Mouse (Mus musculus): ENCODE measurements around the gene Ptger1. TPM values are rescaled to one million over a fixed set of nuclear protein-coding genes. Genes with fewer than 3 reads are reported as not detected.

Gene Ptger1
- polyA plus RNA-seq, 1 experiment from 2014 or later = 1.8 TPM

- peak overlapping the region; percentile 89 for H3K27ac ChIP-seq
- H3K27me3 ChIP-seq (ENCODE audit: control insufficient read depth, insufficient read depth, low read length) = no peaks in the 10 kb centered on the region
- H3K4me2 ChIP-seq (replicated peaks) = peak overlapping the region; percentile 73
- peaks cover 11% of the 10 kb centered on the region for H3K4me1 ChIP-seq (replicated peaks; ENCODE audit: control insufficient read depth, insufficient read depth, low read length)
- peaks cover 17% of the 10 kb centered on the region for H3K36me3 ChIP-seq (replicated peaks; ENCODE audit: control insufficient read depth, insufficient read depth)
- DNase-seq (ENCODE audit: low spot score) (no peak), ATAC-seq (ENCODE audit: low FRiP score) (no peak)
- H3K9ac ChIP-seq = peak overlapping the region; percentile 75
- peak overlapping the region; percentile 72 for H3K4me3 ChIP-seq (replicated peaks; ENCODE audit: low read length)
- WGBS = under 1% methylated on average over 17 of the region's 17 CpGs
- no peaks in the 10 kb centered on the region for H3K9me3 ChIP-seq (ENCODE audit: control insufficient read depth, low read length)
These were observed 49.3 kb downstream of the Ptger1 start for GRCm38 (mm10) chr8:83715771-83716170.

- Histone ChIP-seq H3K9ac (0 out of 2 replicates have a peak overlapping the region, but pooled peaks have one; percentile 75), H3K4me2 (replicated peaks) (peak overlapping the region; percentile 73), H3K27ac (no peak overlapping the region), H3K27me3 (ENCODE audit: control insufficient read depth, insufficient read depth, low read length) (no peaks in the 10 kb centered on the region), H3K4me1 (replicated peaks; ENCODE audit: control insufficient read depth, insufficient read depth, low read length) (peaks cover 11% of the 10 kb centered on the region), H3K9me3 (ENCODE audit: control insufficient read depth, low read length) (no peaks in the 10 kb centered on the region), H3K4me3 (replicated peaks; ENCODE audit: low read length) (peak overlapping the region; percentile 72; the same call in 1 of the 2 replicates), H3K36me3 (replicated peaks; ENCODE audit: control insufficient read depth, insufficient read depth) (peaks cover 25% of the 10 kb centered on the region)
- DNase-seq (ENCODE audit: low spot score) = no peak
- 88% methylated on average over 2 of the region's 2 CpGs for WGBS
- no peak for ATAC-seq (ENCODE audit: low FRiP score)
These were observed 50.1 kb downstream of the Ptger1 start for GRCm38 (mm10) chr8:83716563-83716962.

GRCm38 (mm10) chr8:83719048-83719447 lies 52.6 kb downstream of the Ptger1 start:
- H3K27me3 ChIP-seq (ENCODE audit: control insufficient read depth, insufficient read depth, low read length) = no peaks in the 10 kb centered on the region
- peaks cover 49% of the 10 kb centered on the region for H3K36me3 ChIP-seq (replicated peaks; ENCODE audit: control insufficient read depth, insufficient read depth)
- no peak overlapping the region for H3K27ac ChIP-seq
- H3K9me3 ChIP-seq (ENCODE audit: control insufficient read depth, low read length) = no peaks in the 10 kb centered on the region
- WGBS = 95% methylated on average over 2 of the region's 2 CpGs
- H3K9ac ChIP-seq = no peak overlapping the region
- DNase-seq (ENCODE audit: low spot score) (no peak), ATAC-seq (ENCODE audit: low FRiP score) (no peak)
- H3K4me3 ChIP-seq (replicated peaks; ENCODE audit: low read length) = no peak overlapping the region
- H3K4me1 ChIP-seq (replicated peaks; ENCODE audit: control insufficient read depth, insufficient read depth, low read length) = peaks cover 11% of the 10 kb centered on the region
- no peak overlapping the region for H3K4me2 ChIP-seq (replicated peaks)

- peaks cover 56% of the 10 kb centered on the region for H3K36me3 ChIP-seq (replicated peaks; ENCODE audit: control insufficient read depth, insufficient read depth)
- WGBS = 86% methylated on average over 2 of the region's 2 CpGs
- no peaks in the 10 kb centered on the region for H3K27me3 ChIP-seq (ENCODE audit: control insufficient read depth, insufficient read depth, low read length)
These were observed 53.2 kb downstream of the Ptger1 start for GRCm38 (mm10) chr8:83719693-83720092.

GRCm38 (mm10) chr8:83721405-83722025 lies 55.0 kb downstream of the Ptger1 start:
- no peaks in the 10 kb centered on the region for H3K27me3 ChIP-seq (ENCODE audit: control insufficient read depth, insufficient read depth, low read length)
- H3K9ac ChIP-seq = no peak overlapping the region
- H3K4me3 ChIP-seq (replicated peaks; ENCODE audit: low read length) = no peak overlapping the region
- H3K4me1 ChIP-seq (replicated peaks; ENCODE audit: control insufficient read depth, insufficient read depth, low read length) = peaks cover 5% of the 10 kb centered on the region
- H3K4me2 ChIP-seq (replicated peaks) = no peak overlapping the region
- ATAC-seq (ENCODE audit: low FRiP score) (no peak), DNase-seq (ENCODE audit: low spot score) (no peak)
- no peak overlapping the region for H3K27ac ChIP-seq
- WGBS = 92% methylated on average over 25 of the region's 25 CpGs
- no peaks in the 10 kb centered on the region for H3K9me3 ChIP-seq (ENCODE audit: control insufficient read depth, low read length)
- peaks cover 74% of the 10 kb centered on the region for H3K36me3 ChIP-seq (replicated peaks; ENCODE audit: control insufficient read depth, insufficient read depth)

More at GRCm38 (mm10) chr8:83719693-83720092, 53.2 kb downstream of the Ptger1 start:
- DNase-seq (ENCODE audit: low spot score) (no peak), ATAC-seq (ENCODE audit: low FRiP score) (no peak)
- Histone ChIP-seq H3K9me3 (ENCODE audit: control insufficient read depth, low read length) (no peaks in the 10 kb centered on the region), H3K4me1 (replicated peaks; ENCODE audit: control insufficient read depth, insufficient read depth, low read length) (peaks cover 11% of the 10 kb centered on the region), H3K9ac (no peak overlapping the region), H3K4me3 (replicated peaks; ENCODE audit: low read length) (no peak overlapping the region), H3K27ac (no peak overlapping the region), H3K4me2 (replicated peaks) (no peak overlapping the region)

Other genes with a start within 250 kb of the Ptger1 start
- 290 and 317 TPM in 2 replicates for gene Scoc, start 208.3 kb upstream of the Ptger1 start, polyA plus RNA-seq (2014; fragmentation: Nextera tagmentation; extraction: Ambion mirVana)
- gene Olfr370, start 130.9 kb upstream of the Ptger1 start, polyA plus RNA-seq (2014; fragmentation: Nextera tagmentation; extraction: Ambion mirVana) = 0.13 TPM in 1 of 2 replicates, not detected in the other
- 321 and 385 TPM in 2 replicates for gene Ndufb7, start 100.0 kb upstream of the Ptger1 start, polyA plus RNA-seq (2014; fragmentation: Nextera tagmentation; extraction: Ambion mirVana)
- 1,444 and 1,536 TPM in 2 replicates for gene Tecr, start 58.7 kb upstream of the Ptger1 start, polyA plus RNA-seq (2014; fragmentation: Nextera tagmentation; extraction: Ambion mirVana)
- gene Dnajb1, start 58.5 kb upstream of the Ptger1 start, polyA plus RNA-seq (2014; fragmentation: Nextera tagmentation; extraction: Ambion mirVana) = 45.8 and 47.8 TPM in 2 replicates
- gene Gipc1, start 14.0 kb upstream of the Ptger1 start, polyA plus RNA-seq (2014; fragmentation: Nextera tagmentation; extraction: Ambion mirVana) = 102 and 119 TPM in 2 replicates
- 30.2 and 30.4 TPM in 2 replicates for gene Pkn1, start 32.5 kb downstream of the Ptger1 start, polyA plus RNA-seq (2014; fragmentation: Nextera tagmentation; extraction: Ambion mirVana)
- gene Ddx39, start 48.5 kb downstream of the Ptger1 start, polyA plus RNA-seq (2014; fragmentation: Nextera tagmentation; extraction: Ambion mirVana) = 85.6 and 87.4 TPM in 2 replicates
- 13.5 and 13.7 TPM in 2 replicates for gene Adgre5, start 74.6 kb downstream of the Ptger1 start, polyA plus RNA-seq (2014; fragmentation: Nextera tagmentation; extraction: Ambion mirVana)
- gene Adgrl1, start 233.4 kb downstream of the Ptger1 start, polyA plus RNA-seq (2014; fragmentation: Nextera tagmentation; extraction: Ambion mirVana) = 67.1 and 72.0 TPM in 2 replicates